Comparison of ENCODE assay signal across 8 mouse cellular contexts in genomic region chr11:72214591-72215409, GRCm38 (mm10). TPM values are rescaled to one million over a fixed set of nuclear protein-coding genes. Genes with fewer than 3 reads are reported as not detected.
DNase-seq lines count a peak whose midpoint lies in the region; ATAC-seq and TF ChIP-seq lines count a peak whose summit lies in the region.

No protein-coding gene starts in this region.

- TF ChIP-seq POLR2A in cortical plate, adult 2 months (IDR thresholded peaks at IDR 0.05; ENCODE audit: extremely low read depth, insufficient read depth, low read length), result peak; percentile 84

- H3K27ac ChIP-seq in cortical plate, adult 2 months (ENCODE audit: insufficient read depth, low read length), result peak overlapping the region; percentile 63

- intact Hi-C loops in left cerebral cortex, postnatal 10 days (cut with DNase I), result no loop called here

- ATAC-seq in activated CD4-positive, CD25-positive, alpha-beta regulatory T cell, adult 4 months, result peak; percentile 90
- ATAC-seq in inflammation-experienced regulatory T-cells, adult 6 months, result peak; percentile 95
- ATAC-seq in megakaryocyte-erythroid progenitor cell, adult 5-6 weeks (replicated peaks; ENCODE audit: low FRiP score, low TSS enrichment, poor library complexity, severe bottlenecking), result peak; percentile 99

- TF ChIP-seq CTCF in cortical plate, adult 2 months (IDR thresholded peaks at IDR 0.05; ENCODE audit: extremely low read depth, insufficient read depth, low read length), result no peak

- peak overlapping the region; percentile 77 for H3K4me3 ChIP-seq in cortical plate, adult 2 months (ENCODE audit: insufficient read depth, low read length)

- DNase-seq in gastrocnemius, postnatal 10 days, result peak; percentile 92
- peak; percentile 94 to 97 for DNase-seq in left cerebral cortex, postnatal 10 days (ENCODE audit: extremely low spot score in 1 of 2, low spot score in 2 of 2)
- DNase-seq in right cerebral cortex, postnatal 25 days, result peak; percentile 94
- DNase-seq in urinary bladder, postnatal 4 days (ENCODE audit: low spot score in 2 of 2), result peak; percentile 91 to 96

- peaks cover 3% of the 10 kb centered on the region; the same call in 1 of the 2 replicates for H3K4me1 ChIP-seq in cortical plate, adult 2 months (ENCODE audit: control insufficient read depth, insufficient read depth, low read length)

RNA-seq across cellular contexts. Expression of gene Med31, which starts 0.6 kb away (rescaled TPM):
- polyA plus RNA-seq in activated CD4-positive, CD25-positive, alpha-beta regulatory T cell, adult 4 months (2017; shearing (Covaris generic)), result 10 to 100 TPM; 13.0 to 15.6 TPM
- 24.2 and 25.8 TPM in 2 replicates for polyA plus RNA-seq in cortical plate, adult 2 months (2012; rRNA removed)
- 1 to 10 TPM; 8.2 to 9.2 TPM for total RNA-seq in gastrocnemius, postnatal 10 days (2021)
- polyA plus RNA-seq in inflammation-experienced regulatory T-cells, adult 6 months (2017; shearing (Covaris generic)), result 10 to 100 TPM; 18.1 to 26.9 (median 22.3) TPM
- total RNA-seq in left cerebral cortex, postnatal 10 days (2021), result 10 to 100 TPM; 14.7 to 15.7 TPM
- total RNA-seq in megakaryocyte-erythroid progenitor cell, adult 5-6 weeks (2014; fragmentation: Nextera tagmentation), result 7.8 and 15.3 TPM in 2 replicates
- 8.9 and 18.9 TPM in 2 replicates for total RNA-seq in megakaryocyte-erythroid progenitor cell, adult 5-6 weeks (2017)

RNA-seq across cellular contexts. Expression of gene Txndc17, which starts 7.5 kb away (rescaled TPM):
- 100 to 1,000 TPM; 118 to 131 TPM for polyA plus RNA-seq in activated CD4-positive, CD25-positive, alpha-beta regulatory T cell, adult 4 months (2017; shearing (Covaris generic))
- 71.3 and 71.6 TPM in 2 replicates for polyA plus RNA-seq in cortical plate, adult 2 months (2012; rRNA removed)
- 10 to 100 TPM; 37.9 to 40.3 TPM for total RNA-seq in gastrocnemius, postnatal 10 days (2021)
- polyA plus RNA-seq in inflammation-experienced regulatory T-cells, adult 6 months (2017; shearing (Covaris generic)), result 100 to 1,000 TPM; 106 to 179 (median 111) TPM
- 10 to 100 TPM; 43.4 to 46.1 TPM for total RNA-seq in left cerebral cortex, postnatal 10 days (2021)
- total RNA-seq in megakaryocyte-erythroid progenitor cell, adult 5-6 weeks (2014; fragmentation: Nextera tagmentation), result 78.7 and 97.1 TPM in 2 replicates
- 40.0 and 46.5 TPM in 2 replicates for total RNA-seq in megakaryocyte-erythroid progenitor cell, adult 5-6 weeks (2017)

RNA-seq across cellular contexts. Expression of gene 4933427D14Rik, which starts 7.5 kb away (rescaled TPM):
- 10 to 100 TPM; 18.5 to 19.6 TPM for polyA plus RNA-seq in activated CD4-positive, CD25-positive, alpha-beta regulatory T cell, adult 4 months (2017; shearing (Covaris generic))
- 34.1 and 36.2 TPM in 2 replicates for polyA plus RNA-seq in cortical plate, adult 2 months (2012; rRNA removed)
- total RNA-seq in gastrocnemius, postnatal 10 days (2021), result 1 to 10 TPM; 2.0 to 5.6 TPM
- polyA plus RNA-seq in inflammation-experienced regulatory T-cells, adult 6 months (2017; shearing (Covaris generic)), result 10 to 100 TPM; 16.7 to 27.9 (median 22.9) TPM
- total RNA-seq in left cerebral cortex, postnatal 10 days (2021), result 10 to 100 TPM; 30.1 to 32.5 TPM
- 15.7 and 22.5 TPM in 2 replicates for total RNA-seq in megakaryocyte-erythroid progenitor cell, adult 5-6 weeks (2014; fragmentation: Nextera tagmentation)
- total RNA-seq in megakaryocyte-erythroid progenitor cell, adult 5-6 weeks (2017), result 11.4 and 18.2 TPM in 2 replicates

RNA-seq across cellular contexts. Expression of gene Gm43951, which starts 8.2 kb away (rescaled TPM):
- polyA plus RNA-seq in activated CD4-positive, CD25-positive, alpha-beta regulatory T cell, adult 4 months (2017; shearing (Covaris generic)), result not detected
- 7.0 and 8.0 TPM in 2 replicates for polyA plus RNA-seq in cortical plate, adult 2 months (2012; rRNA removed)
- total RNA-seq in gastrocnemius, postnatal 10 days (2021), result under 1 TPM; 0.31 to 0.45 TPM
- polyA plus RNA-seq in inflammation-experienced regulatory T-cells, adult 6 months (2017; shearing (Covaris generic)), result not detected
- total RNA-seq in left cerebral cortex, postnatal 10 days (2021), result 10 to 100 TPM; 12.1 to 13.7 TPM
- 0.84 TPM in 1 of 2 replicates, not detected in the other for total RNA-seq in megakaryocyte-erythroid progenitor cell, adult 5-6 weeks (2014; fragmentation: Nextera tagmentation)
- not detected in 2 replicates for total RNA-seq in megakaryocyte-erythroid progenitor cell, adult 5-6 weeks (2017)

RNA-seq across cellular contexts. Expression of gene Slc13a5, which starts 52.2 kb away (rescaled TPM):
- polyA plus RNA-seq in activated CD4-positive, CD25-positive, alpha-beta regulatory T cell, adult 4 months (2017; shearing (Covaris generic)), result not detected
- polyA plus RNA-seq in cortical plate, adult 2 months (2012; rRNA removed), result 16.7 and 20.8 TPM in 2 replicates
- total RNA-seq in gastrocnemius, postnatal 10 days (2021), result 10 to 100 TPM in 1 of 2 experiments, under 1 TPM in 1; 0.33 to 10.5 TPM
- polyA plus RNA-seq in inflammation-experienced regulatory T-cells, adult 6 months (2017; shearing (Covaris generic)), result not detected
- 10 to 100 TPM; 16.4 to 19.8 TPM for total RNA-seq in left cerebral cortex, postnatal 10 days (2021)
- not detected in 2 replicates for total RNA-seq in megakaryocyte-erythroid progenitor cell, adult 5-6 weeks (2014; fragmentation: Nextera tagmentation)
- not detected in 2 replicates for total RNA-seq in megakaryocyte-erythroid progenitor cell, adult 5-6 weeks (2017)

Comparison
In these comparisons a context has a peak if more than half of its experiments do, and no peak if none do; other contexts are left out.
1. Peak in every context shown above with its lines: DNase-seq, ATAC-seq, H3K4me3 ChIP-seq and H3K27ac ChIP-seq.